Mouse (Mus musculus) limb, embryonic 15.5 days (tissue): ENCODE results near the gene Sec24d. TPM values are rescaled to one million over a fixed set of nuclear protein-coding genes. Genes with fewer than 3 reads are reported as not detected.

Source experiments
- polyA plus RNA-seq: library from polyadenylated mRNA; unstranded; fragments of >200 nt; fragmentation: Nextera tagmentation; extraction: Ambion mirVana; gene quantifications from 2 replicates; pipeline ENCODE4 v1.2.1, GENCODE M21; 2015

The Sec24d gene
- polyA plus RNA-seq, 1 experiment from 2014 or later = 117 TPM

Other genes starting within 250 kb of the Sec24d start
- gene Myoz2, start 232.4 kb upstream of the Sec24d start, polyA plus RNA-seq = 23.0 and 75.0 TPM in 2 replicates
- gene Synpo2, start 31.3 kb upstream of the Sec24d start, polyA plus RNA-seq = 4.5 and 8.9 TPM in 2 replicates
- 23.8 and 24.6 TPM in 2 replicates for gene Mettl14, start 118.7 kb downstream of the Sec24d start, polyA plus RNA-seq
- 22.3 and 27.9 TPM in 2 replicates for gene Prss12, start 179.5 kb downstream of the Sec24d start, polyA plus RNA-seq